Mouse (Mus musculus): ENCODE measurements around the gene Tfeb.
A peak's percentile ranks its signal among the peaks of the same experiment; 100 is the strongest.

Gene Tfeb

DNA sequence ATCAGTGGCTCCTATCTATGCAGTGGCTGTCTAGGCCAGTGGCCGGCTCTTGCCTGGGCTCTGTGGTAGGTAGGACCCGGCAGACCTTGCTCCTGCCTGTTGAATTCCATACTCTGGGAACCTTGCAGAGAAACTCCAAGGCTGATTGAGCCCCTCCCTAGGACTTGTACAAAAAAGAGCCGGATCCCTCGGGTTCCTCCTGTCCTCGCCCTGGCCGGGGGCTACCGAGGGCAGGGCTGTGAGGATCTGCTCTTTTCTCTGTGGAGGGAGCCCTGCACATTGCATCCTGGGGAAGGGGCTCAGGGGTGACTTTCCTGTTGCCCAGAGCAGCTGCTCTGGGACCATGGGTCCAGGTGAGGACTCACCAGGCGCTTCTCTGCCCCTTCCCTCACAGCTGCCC, 50.8 kb downstream of the Tfeb start:
- DNase-seq (ENCODE audit: low read depth, low spot score): no peak

DNA sequence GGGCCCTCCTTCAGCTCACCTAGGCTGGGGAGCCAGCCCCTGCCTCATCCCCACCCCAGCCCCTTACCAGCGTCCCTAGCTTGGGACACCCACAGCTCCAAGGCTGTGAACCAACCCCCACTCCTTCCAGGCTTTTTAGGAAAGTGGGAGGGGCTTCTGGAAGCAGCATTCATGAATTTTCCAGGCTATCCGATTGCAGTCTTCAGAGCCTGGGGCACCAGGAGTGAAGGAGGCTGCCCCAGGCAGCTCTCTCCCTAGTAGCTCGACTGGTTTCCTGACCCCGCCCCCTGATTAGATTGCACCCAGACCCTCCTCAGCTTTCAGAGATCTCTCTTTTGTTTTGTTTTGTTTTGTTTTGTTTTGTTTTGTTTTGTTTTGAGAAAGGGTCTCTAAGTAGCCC, 51.5 kb downstream of the Tfeb start:
- DNase-seq (ENCODE audit: low read depth, low spot score): no peak

- no peak for DNase-seq (ENCODE audit: low read depth, low spot score)
These were observed 52.2 kb downstream of the Tfeb start for GRCm38 (mm10) chr17:47788996-47789395.

DNA sequence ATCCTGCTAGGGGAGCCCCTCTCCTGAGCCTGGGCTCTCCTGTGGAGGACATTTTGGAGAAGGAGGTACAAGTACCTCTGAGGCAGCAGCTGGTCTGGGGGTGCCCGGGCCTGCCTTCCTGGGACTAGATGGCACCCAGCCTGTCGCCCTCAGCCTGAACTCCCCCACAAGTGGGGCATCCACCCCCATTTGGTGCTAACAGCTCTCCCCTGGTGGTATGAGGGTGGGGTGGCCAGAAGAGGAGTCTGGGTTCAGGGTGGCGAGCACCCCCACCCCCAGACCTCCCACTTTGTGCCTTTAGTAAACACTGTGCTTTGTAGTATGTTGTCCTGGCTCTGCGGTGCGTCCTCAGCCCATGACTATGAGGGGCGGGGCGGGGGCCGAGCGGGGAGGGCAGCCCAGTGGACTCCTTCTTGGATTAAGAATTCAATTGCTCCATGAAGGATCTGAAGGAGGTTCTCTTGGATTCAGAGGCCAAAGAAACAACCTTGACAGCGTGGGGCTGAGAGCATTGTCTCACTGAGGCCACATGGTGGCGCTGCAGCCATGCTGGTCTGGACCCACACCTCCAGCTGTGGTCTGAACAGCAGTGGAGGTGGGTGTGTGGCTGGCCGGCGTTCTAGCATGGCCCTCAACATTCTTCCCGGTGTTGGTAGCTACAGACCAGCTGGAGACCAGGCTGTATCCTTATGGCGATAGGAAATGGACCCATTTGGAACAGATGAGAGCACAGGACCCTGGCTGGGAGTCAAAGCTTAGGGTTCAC, 55.5 kb downstream of the Tfeb start:
- peak; percentile 69 for DNase-seq (ENCODE audit: low read depth, low spot score)

GRCm38 (mm10) chr17:47793377-47793776, 56.5 kb downstream of the Tfeb start:
- DNase-seq (ENCODE audit: low read depth, low spot score): peak; percentile 78

DNA sequence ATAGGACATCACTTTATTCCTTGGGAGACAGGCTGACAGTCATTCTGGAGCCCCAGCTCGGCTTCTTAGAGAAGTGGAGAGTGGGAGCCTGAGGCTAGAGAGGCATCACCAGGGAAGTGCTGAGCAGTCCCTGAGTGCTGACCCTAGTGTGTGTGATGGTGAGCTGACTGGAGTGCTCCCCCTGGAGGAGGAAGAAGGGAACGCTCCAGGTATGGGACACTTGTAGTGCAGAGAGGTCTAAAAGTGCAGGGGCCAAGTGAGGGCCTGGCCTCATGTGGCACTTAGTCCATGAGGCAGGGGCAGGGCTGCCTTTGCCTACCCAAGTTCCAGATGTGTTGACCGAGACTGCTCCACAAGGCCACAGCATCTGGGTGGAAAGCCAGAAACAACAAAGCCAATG, 58.6 kb downstream of the Tfeb start:
- DNase-seq (ENCODE audit: low read depth, low spot score): peak; percentile 75

DNA sequence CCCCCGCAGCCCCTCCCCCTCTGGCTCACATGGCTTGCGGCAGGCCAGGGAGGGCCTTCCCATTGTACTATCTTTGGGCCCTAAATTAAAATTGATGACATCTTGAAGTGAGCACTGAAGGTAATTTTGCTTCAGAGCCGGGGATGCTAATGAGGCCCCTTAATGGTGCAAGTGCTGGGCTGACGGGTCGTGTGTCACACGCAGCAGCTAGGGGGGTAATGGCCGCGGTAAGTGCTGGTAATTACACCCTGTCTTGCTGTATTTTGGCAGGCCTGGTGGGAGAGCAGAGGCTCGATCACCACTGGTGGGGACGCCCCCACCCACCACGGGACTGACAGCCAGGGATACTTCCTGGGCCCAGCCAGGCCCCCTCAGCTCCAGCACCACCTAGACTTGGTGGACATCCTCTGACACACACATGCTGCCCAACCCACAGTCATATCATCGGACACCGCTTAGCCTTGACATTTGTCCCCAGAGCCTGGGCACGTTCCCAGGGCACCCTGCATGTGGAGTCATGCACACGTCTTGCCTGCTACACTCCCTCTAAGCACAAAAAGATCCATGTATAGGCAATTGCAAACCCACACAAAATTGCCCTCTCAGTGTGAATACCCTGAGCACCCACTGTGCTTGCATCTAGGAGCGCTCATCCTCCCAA, 59.5 kb downstream of the Tfeb start:
- DNase-seq (ENCODE audit: low read depth, low spot score): no peak

DNA sequence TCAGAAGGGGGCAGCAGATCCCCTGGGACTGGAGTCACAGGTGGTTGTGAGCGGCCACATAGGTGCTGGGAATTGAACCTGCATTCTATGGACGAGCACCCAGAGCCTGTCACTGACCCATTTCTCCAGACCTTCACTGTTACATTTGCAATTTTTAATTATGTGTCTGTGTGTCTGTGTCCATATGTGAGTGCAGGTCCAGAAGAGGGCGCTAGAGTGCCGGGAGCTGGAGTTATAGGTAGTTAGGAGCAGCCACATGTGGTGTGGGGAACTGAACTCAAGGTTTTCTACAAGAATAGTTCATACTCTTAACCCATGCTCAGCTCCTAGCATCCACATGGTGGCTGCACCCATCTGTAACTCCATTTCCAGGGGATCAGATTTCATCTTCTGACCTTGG, 60.1 kb downstream of the Tfeb start:
- peak; percentile 62 for DNase-seq (ENCODE audit: low read depth, low spot score)

DNA sequence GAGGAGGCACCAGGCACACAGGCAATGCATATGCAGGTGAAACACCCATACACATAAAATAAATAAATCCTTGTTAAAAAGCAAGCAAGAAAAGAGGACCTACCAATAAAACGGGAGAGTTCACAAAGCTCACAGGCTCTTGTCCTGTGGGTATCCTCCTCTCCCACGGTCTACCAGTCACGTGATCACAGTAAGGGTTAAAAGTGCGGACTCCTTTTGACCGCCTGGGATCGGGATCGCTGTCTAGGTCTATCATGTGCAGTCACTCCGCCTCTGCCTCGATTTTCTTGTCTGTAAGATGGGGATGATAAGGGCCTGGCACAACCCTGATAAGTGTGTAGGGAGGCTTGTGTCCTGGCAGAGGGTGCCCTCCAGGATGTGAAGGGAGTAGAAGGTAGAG, 60.6 kb downstream of the Tfeb start:
- no peak for DNase-seq (ENCODE audit: low read depth, low spot score)

GRCm38 (mm10) chr17:47802806-47803205, 66.0 kb downstream of the Tfeb start:
- no peak for DNase-seq (ENCODE audit: low read depth, low spot score)

GRCm38 (mm10) chr17:47803662-47804061, 66.8 kb downstream of the Tfeb start:
- DNase-seq (ENCODE audit: low read depth, low spot score): peak; percentile 55

DNA sequence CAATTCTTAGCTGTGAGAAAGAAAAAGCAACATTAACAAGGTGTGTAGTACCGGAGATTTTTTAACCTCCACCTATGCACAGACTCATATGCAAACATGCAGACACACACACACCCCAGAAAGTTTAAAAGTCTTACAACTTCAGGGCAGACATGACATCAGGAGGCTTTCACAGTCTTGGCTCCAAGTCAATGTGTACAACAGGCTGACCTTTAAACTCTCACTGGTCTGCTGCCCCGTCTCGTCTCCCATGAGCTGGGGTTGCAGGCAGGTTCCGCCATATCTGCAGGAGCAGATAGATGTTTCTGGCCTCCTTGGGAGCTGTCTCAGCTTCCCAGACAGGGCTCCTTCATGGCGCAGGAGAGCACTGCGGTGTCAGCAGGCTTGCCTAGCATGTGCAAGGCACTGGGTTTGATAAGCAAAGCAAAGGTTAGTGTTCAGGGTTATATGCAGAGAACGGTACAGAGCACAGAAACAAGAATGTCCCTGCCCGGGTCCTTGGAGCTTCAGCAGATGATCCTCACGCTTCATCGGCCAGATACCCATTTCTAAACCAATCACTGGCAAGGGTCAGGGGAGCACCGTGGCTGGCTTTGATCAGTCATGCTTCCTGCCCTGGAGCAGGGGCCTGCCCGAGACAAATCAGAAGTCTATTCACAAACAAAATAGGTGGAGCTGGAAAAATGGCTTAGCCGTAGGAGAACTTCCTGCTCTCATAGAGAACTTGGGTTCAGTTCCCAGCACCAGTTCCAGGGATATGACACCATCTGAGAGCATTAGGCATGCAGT, 68.4 kb downstream of the Tfeb start:
- DNase-seq (ENCODE audit: low read depth, low spot score): no peak

GRCm38 (mm10) chr17:47806230-47806629, 69.4 kb downstream of the Tfeb start:
- DNase-seq (ENCODE audit: low read depth, low spot score): no peak

DNA sequence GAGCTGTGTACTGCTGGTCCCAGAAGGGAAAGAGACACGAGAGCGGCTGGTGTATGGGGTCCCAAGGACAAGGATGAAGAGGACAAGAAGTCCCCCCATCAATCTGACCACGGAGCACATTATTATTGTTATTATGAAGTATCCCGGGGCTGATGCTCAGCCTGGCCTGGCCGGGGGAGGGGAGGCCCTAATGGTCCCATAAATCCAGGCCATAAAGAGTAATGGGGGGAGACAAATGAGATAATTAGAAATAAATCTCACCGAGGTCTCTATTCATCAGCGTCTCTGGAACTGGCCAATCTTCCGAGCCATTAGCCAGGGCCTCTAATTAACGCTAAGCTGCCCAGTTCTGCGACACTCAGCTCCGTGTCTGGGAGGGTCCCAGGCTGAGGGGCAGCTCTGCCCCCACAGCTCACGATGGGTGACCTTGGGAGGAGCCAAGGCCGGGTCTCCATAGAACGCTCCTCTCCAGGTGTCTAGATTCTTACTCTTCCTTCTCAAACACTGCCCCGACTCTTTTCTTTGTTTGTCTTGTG, 74.5 kb downstream of the Tfeb start:
- DNase-seq (ENCODE audit: low read depth, low spot score): no peak

DNA sequence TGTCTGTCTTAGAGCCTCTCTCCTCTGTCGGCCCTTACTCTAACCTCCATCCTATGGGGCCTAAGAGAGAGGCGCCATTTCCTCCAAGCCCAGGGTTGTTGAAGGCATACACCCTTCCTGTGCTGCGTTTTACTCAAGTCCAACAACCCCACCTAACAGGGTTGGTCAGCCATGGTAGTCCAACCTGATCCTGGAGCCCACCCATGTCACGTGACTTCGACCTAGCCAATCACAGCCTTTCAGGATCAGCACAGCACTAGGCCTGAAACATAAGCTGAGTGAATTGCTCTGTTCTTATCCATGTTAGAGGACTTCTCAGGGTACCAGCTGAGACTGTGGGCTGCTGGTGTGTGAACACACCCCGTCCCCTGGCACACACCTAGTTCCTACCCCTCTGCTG, 75.4 kb downstream of the Tfeb start:
- no peak for DNase-seq (ENCODE audit: low read depth, low spot score)

DNA sequence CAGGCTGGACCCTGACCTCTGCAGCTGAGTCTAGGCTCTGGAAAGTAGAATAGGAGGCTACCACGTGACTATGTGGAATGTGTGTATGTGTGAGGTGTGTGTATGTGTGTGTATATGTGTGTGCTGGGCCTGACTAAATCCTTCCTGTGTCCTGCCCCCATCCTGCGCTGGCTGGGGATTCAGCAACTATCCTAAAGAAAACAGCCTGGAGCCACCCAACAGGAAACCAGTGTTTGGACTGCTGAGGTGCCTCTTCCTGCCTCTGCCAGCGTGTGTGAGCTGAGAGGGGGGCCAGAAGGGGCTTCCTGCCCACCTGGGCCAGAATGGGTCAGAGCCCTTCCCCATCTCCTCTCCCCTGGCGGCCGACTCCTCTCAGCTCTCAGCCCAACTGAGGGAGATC, 76.8 kb downstream of the Tfeb start:
- no peak for DNase-seq (ENCODE audit: low read depth, low spot score)

DNA sequence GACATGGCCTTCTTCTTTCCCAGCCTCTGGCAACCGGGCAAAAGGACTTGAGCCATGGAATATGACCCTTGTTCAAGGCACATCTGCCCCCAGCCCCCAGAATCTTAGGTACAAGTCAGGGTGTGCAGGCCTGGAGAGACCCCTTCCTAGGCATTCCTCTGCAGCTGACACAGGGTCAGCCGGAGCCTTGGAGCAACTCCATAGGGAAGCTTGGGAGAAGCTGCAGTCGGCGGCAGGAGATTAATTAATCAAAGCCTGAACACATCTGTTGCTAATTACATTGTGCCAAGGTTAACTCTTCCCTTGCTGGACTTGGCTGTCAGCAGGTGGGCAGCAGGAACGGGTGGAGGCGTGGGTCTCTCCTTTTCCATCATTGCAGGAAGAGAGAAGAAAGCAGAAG, 77.7 kb downstream of the Tfeb start:
- no peak for DNase-seq (ENCODE audit: low read depth, low spot score)

DNA sequence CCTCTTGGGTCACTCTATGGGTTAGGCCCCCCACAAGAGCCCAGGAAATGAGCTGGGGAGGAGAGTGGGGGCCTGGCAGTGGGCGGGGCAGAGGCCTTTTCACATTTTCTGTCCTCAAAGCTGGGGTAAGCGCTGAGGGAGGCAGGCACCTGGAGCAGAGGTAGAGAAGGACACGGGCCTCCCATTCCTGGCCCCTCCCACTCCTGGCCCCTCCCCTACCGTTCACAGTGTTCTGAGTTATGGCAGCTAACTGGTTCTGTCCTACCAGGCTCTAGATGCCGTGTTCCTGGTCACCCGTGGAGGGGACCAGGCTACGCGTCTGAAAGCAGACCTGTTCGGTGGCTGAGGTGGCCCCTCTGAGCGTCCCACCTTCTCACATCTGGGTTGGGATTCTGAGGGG, 78.6 kb downstream of the Tfeb start:
- no peak for DNase-seq (ENCODE audit: low read depth, low spot score)

DNA sequence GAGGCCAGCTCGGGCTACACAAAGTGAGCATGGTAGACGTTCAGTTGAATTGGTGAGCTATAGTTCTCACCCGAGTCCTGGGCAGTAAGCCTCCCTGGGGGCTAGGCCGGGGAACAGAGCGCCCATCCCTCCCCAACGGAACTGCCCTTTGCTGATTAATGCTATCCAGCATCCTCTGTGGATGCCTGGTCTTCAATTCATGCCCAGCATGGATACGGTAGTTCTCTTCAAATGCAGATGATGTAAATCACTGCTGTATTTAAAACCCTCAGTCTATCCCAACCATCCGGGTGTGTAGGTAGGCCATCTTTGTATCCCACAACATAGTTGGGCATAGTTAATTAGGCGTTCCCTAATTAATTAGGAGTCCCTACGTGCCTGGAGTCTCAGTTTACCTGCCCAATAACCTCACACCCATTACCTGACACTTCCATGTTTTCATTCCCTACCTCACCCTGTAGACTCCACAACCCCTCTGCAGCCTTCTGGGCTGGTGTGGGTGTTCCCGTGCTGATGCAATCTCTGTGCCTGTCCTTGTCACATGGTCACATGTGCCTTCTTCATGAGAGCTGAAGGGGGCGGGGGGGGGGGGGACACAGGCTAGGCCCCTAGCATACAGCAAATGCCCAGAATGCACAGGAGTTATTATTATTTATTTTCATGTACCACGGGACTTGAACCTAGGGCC, 81.4 kb downstream of the Tfeb start:
- DNase-seq (ENCODE audit: low read depth, low spot score): no peak

DNA sequence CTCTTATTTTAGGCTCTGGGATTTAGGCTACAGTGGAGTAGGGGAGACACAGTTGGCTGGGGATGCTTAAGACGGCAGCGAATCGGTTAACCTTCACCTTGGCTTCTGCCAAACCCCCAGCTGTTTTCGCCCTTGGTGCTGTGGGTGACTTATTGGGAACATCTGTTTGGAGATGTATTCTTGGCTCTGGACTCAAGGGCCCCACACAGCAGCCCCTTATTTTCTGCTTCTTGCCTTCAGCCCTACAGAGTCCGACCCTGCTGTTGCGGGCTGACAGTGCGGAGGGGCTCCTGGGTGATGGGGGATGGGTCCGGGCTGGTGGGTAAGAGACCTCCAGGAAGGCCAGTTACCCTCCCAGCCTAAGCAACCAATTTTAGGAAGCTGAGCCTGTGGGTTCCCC, 84.5 kb downstream of the Tfeb start:
- no peak for DNase-seq (ENCODE audit: low read depth, low spot score)

DNA sequence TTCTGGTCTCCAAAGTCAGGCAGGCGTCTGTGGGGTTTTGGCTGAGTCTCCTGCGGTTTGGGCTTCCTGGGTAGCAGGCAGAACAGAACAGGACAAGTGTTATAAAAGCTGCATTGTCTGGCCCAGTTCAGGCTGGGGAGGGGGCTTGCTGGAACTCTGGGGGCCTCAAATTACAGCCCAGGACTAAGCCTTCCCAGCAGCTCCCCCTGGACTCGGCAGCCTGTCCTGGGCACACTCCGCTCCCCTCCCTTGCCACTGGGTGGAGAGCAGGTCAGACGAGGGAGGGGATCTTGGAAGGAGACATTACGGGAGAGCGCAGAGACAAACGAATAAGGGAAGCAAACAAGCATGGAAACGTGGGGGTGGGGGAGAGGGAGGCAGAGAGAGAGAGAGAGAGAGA, 94.3 kb downstream of the Tfeb start:
- DNase-seq (ENCODE audit: low read depth, low spot score): no peak

GRCm38 (mm10) chr17:47831772-47832171, 94.9 kb downstream of the Tfeb start:
- DNase-seq (ENCODE audit: low read depth, low spot score): no peak
